Mouse (Mus musculus) small intestine, adult 2 months (tissue): Measurements from ENCODE around the gene Ninj2.

Source experiments
- CTCF ChIP-seq: fragments of 200-500 bp; IDR thresholded peaks from 2 replicates; pipeline ENCODE4 v1.5.1; 2012; ENCODE audit warnings: low read depth, mild to moderate bottlenecking, control low read depth, inconsistent platforms, low read length, moderate library complexity, mixed read lengths; ENCODE audit not compliant: insufficient replicate concordance, insufficient read length; ENCODE audit errors: extremely low read depth
- POLR2A ChIP-seq: fragments of 200-500 bp; IDR thresholded peaks from 2 replicates; pipeline ENCODE4 v1.6.1; 2012; ENCODE audit warnings: low read depth, mild to moderate bottlenecking, control low read depth, inconsistent platforms, low read length, moderate library complexity

DNA sequence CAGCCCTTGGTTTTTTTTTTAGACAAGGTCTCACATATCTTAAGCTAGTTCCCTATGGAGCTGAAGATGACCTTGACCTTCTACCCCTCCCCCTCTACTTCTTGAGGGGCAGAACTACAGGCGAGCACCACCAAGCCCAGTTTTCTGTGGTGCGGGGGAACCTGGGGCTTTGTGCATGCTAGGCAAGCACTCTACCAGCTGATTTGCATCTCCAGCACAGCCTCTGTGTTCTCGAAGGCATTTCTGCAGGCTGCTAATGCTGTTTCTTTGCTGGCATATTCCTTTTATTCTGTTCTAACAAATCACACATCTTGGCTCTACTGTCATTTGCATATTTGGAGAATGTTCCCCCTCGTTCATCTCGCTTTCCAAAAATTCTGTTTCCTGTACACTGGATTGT, 6.2 kb downstream of the Ninj2 start:
- TF ChIP-seq POLR2A (no peak), CTCF (no peak)
